In genomic region chr13:89738275-89738674, GRCm38 (mm10) we compare ENCODE assay signal across 9 mouse cellular contexts. TPM values are rescaled to one million over a fixed set of nuclear protein-coding genes. Genes with fewer than 3 reads are reported as not detected.
DNase-seq lines count a peak whose midpoint lies in the region; ATAC-seq and TF ChIP-seq lines count a peak whose summit lies in the region.
"Had no signal": no experiment of that assay in that cellular context is flagged by ENCODE, and none has a peak within 500 bp of the region (broad histone marks: within the 10 kb centered on the region; RNA-seq: fewer than 3 reads in every experiment).

No protein-coding gene starts in this region.

- H3K4me1 ChIP-seq in lung, postnatal 0 days (ENCODE audit: insufficient read depth, low read depth, low read length): peaks cover 3% of the 10 kb centered on the region; the same call in 1 of the 2 replicates
- peaks cover 24% of the 10 kb centered on the region for H3K4me1 ChIP-seq in hindbrain, embryonic 15.5 days (replicated peaks)
- H3K4me1 ChIP-seq in neural tube, embryonic 13.5 days (replicated peaks): peaks cover 40% of the 10 kb centered on the region

- H3K9ac ChIP-seq in lung, postnatal 0 days (replicated peaks; ENCODE audit: low read depth): no peak overlapping the region
- H3K9ac ChIP-seq in hindbrain, embryonic 15.5 days: no peak overlapping the region
- H3K9ac ChIP-seq in neural tube, embryonic 13.5 days: no peak overlapping the region

- TF ChIP-seq EP300 in lung, postnatal 0 days (IDR thresholded peaks at IDR 0.05): no peak

- no peak for ATAC-seq in lung, postnatal 0 days
- ATAC-seq in hindbrain, embryonic 15.5 days (ENCODE audit: low FRiP score, low read depth): no peak
- ATAC-seq in neural tube, embryonic 13.5 days (ENCODE audit: low read depth): no peak
- ATAC-seq in megakaryocyte, adult 5-6 weeks (ENCODE audit: poor library complexity, severe bottlenecking): no peak

- H3K27ac ChIP-seq in gastrocnemius, adult 2 months: peak overlapping the region; percentile 83; the same call in 1 of the 2 replicates
- H3K27ac ChIP-seq in lung, postnatal 0 days (ENCODE audit: low read length): peak overlapping the region; percentile 76; the same call in 1 of the 2 replicates
- H3K27ac ChIP-seq in hindbrain, embryonic 15.5 days (replicated peaks): no peak overlapping the region
- H3K27ac ChIP-seq in neural tube, embryonic 13.5 days (replicated peaks): no peak overlapping the region

- H3K9me3 ChIP-seq in lung, postnatal 0 days (ENCODE audit: low read length): no peaks in the 10 kb centered on the region
- H3K9me3 ChIP-seq in hindbrain, embryonic 15.5 days: no peaks in the 10 kb centered on the region
- H3K9me3 ChIP-seq in neural tube, embryonic 13.5 days: no peaks in the 10 kb centered on the region

- DNase-seq in gastrocnemius, adult 2 months: no peak
- no peak for DNase-seq in gastrocnemius, postnatal 4 days (ENCODE audit: low spot score in 2 of 2)
- peak; percentile 12 for DNase-seq in lung, postnatal 0 days (ENCODE audit: low spot score)
- DNase-seq in lung, postnatal 25 days (ENCODE audit: low spot score): no peak
- no peak for DNase-seq in gastrocnemius, postnatal 10 days
- DNase-seq: cerebellum, postnatal 36 days had no signal

- no peak for TF ChIP-seq CTCF in gastrocnemius, adult 2 months (IDR thresholded peaks at IDR 0.05)
- no peak for TF ChIP-seq CTCF in lung, postnatal 0 days (IDR thresholded peaks at IDR 0.05)

- 42% methylated on average over 2 of the region's 2 CpGs for WGBS in lung, postnatal 0 days
- WGBS in hindbrain, embryonic 15.5 days: 39% methylated on average over 2 of the region's 2 CpGs
- WGBS in neural tube, embryonic 13.5 days: 38% methylated on average over 2 of the region's 2 CpGs

- H3K4me2 ChIP-seq in lung, postnatal 0 days (replicated peaks; ENCODE audit: low read depth, low read length): no peak overlapping the region
- H3K4me2 ChIP-seq in hindbrain, embryonic 15.5 days: peak overlapping the region; percentile 87
- peak overlapping the region; percentile 99 for H3K4me2 ChIP-seq in neural tube, embryonic 13.5 days

- intact Hi-C loops in gastrocnemius, adult 2 months (cut with DNase I): no loop called here

- no peaks in the 10 kb centered on the region for H3K27me3 ChIP-seq in lung, postnatal 0 days (replicated peaks; ENCODE audit: insufficient read depth, low read length)
- H3K27me3 ChIP-seq in hindbrain, embryonic 15.5 days: no peaks in the 10 kb centered on the region
- H3K27me3 ChIP-seq in neural tube, embryonic 13.5 days: peaks cover 10% of the 10 kb centered on the region; the same call in 1 of the 2 replicates

- H3K4me3 ChIP-seq in gastrocnemius, adult 2 months: no peak overlapping the region
- H3K4me3 ChIP-seq in lung, postnatal 0 days (ENCODE audit: low read depth, low read length): no peak overlapping the region
- H3K4me3 ChIP-seq in hindbrain, embryonic 15.5 days: peak overlapping the region; percentile 66; the same call in 1 of the 2 replicates
- H3K4me3 ChIP-seq in neural tube, embryonic 13.5 days: peak overlapping the region; percentile 63; the same call in 1 of the 2 replicates

- no peaks in the 10 kb centered on the region for H3K36me3 ChIP-seq in lung, postnatal 0 days (ENCODE audit: insufficient read depth, low read length)
- no peaks in the 10 kb centered on the region for H3K36me3 ChIP-seq in hindbrain, embryonic 15.5 days
- H3K36me3 ChIP-seq in neural tube, embryonic 13.5 days: no peaks in the 10 kb centered on the region

RNA-seq across cellular contexts. Expression of gene Vcan, which starts 4.0 kb away (rescaled TPM):
- total RNA-seq in gastrocnemius, adult 2 months (2021): 1 to 10 TPM; 3.1 to 5.7 TPM
- 100 to 1,000 TPM; 184 to 219 TPM for total RNA-seq in gastrocnemius, postnatal 4 days (2021)
- polyA plus RNA-seq in lung, postnatal 0 days (2015; fragmentation: Nextera tagmentation; extraction: Ambion mirVana): 12.1 and 12.3 TPM in 2 replicates
- polyA plus RNA-seq in hindbrain, embryonic 15.5 days (2015; fragmentation: Nextera tagmentation; extraction: Ambion mirVana): 29.3 and 36.2 TPM in 2 replicates
- 19.9 and 27.7 TPM in 2 replicates for polyA plus RNA-seq in neural tube, embryonic 13.5 days (2015; fragmentation: Nextera tagmentation; extraction: Ambion mirVana)
- 10 to 100 TPM; 42.1 to 69.9 TPM for total RNA-seq in gastrocnemius, postnatal 10 days (2021)
- total RNA-seq in megakaryocyte, adult 5-6 weeks (2015): 41.6 and 48.9 TPM in 2 replicates
- total RNA-seq in megakaryocyte, adult 5-6 weeks (2017): 24.3 and 34.1 TPM in 2 replicates

Comparison
In these comparisons a context has a peak if more than half of its experiments do, and no peak if none do; other contexts are left out.
1. H3K27ac ChIP-seq: peak in gastrocnemius, adult 2 months (single experiment) and lung, postnatal 0 days (single experiment); none in hindbrain, embryonic 15.5 days (single experiment) and neural tube, embryonic 13.5 days (single experiment).
2. H3K4me3 ChIP-seq: peak in hindbrain, embryonic 15.5 days (single experiment) and neural tube, embryonic 13.5 days (single experiment); none in gastrocnemius, adult 2 months (single experiment) and lung, postnatal 0 days (single experiment).